Mouse (Mus musculus): ENCODE results near the gene Col6a3.

GRCm38 (mm10) chr1:90790925-90791324, 52.8 kb downstream of the Col6a3 start:
- no peak for TF ChIP-seq FLI1 (IDR thresholded peaks at IDR 0.05; ENCODE audit: low read length)
- no peak for TF ChIP-seq GATA1 (IDR thresholded peaks at IDR 0.05; ENCODE audit: borderline replicate concordance, low read length)

Measured in megakaryocyte, embryonic 14.5 days (primary cell).